Mouse (Mus musculus) adrenal gland, postnatal 14 days (tissue): ENCODE results near the gene Dpy19l3. TPM values are rescaled to one million over a fixed set of nuclear protein-coding genes. Genes with fewer than 3 reads are reported as not detected.

Experiments used
- DNase-seq: peaks from one replicate; pipeline ENCODE4 v3.0.0; 2021; ENCODE audit warnings: mixed read lengths
- total RNA-seq: library from RNA; stranded (reverse); gene quantifications from 2 replicates; pipeline ENCODE4 v1.2.3, GENCODE M21; 2021

Gene Dpy19l3
- total RNA-seq, 1 experiment from 2014 or later, result 30.2 TPM

DNA sequence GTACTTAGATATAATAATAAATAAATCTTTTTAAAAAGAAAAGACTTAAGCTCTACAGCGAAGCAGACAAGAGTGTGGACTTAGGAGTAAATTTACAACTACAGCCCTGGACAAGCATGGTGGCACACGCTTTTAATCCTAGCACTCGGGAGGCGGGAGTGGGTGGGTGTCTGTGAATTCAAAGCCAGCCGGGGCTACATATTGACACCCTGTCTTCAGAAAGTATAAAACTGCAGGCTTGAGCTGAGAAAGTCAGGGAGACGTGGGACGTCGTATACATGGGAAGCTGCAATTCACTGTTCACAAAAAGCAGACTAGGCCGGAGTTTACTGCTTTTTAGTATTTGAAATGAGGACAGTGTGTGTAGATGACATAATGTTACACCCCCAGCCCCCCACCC is 117.4 kb downstream of the Dpy19l3 start:
- DNase-seq, result no peak

DNA sequence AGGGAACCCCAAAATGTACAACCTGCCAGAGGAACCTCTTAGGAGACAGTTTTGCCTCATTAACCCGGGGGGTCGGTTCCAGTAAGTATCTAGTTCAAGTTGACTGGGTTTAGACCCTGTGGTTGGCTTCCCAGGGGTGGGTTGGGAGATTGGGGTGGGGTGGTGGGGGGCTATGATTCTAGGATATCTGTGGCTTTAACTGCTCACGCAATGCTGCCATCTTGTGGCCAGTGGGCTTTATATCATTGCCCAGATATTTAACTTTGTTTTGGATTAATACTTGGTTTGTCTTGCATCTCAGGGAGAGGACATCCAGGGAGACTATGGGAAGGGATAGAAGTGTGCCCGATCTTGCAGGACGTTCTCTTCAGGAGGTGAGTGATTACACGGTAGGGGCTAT is 118.0 kb downstream of the Dpy19l3 start:
- DNase-seq, result peak; percentile 38

Other genes with a start within 250 kb of the Dpy19l3 start
- gene Tdrd12, start 216.7 kb downstream of the Dpy19l3 start, total RNA-seq, result not detected in 2 replicates
- gene Nudt19, start 198.2 kb downstream of the Dpy19l3 start, total RNA-seq, result 56.6 and 59.6 TPM in 2 replicates
- gene Rgs9bp, start 168.9 kb downstream of the Dpy19l3 start, total RNA-seq, result 0.37 and 0.56 TPM in 2 replicates
- gene Ankrd27, start 168.2 kb downstream of the Dpy19l3 start, total RNA-seq, result 30.7 and 33.6 TPM in 2 replicates
- 84.8 and 103 TPM in 2 replicates for gene Pdcd5, start 106.9 kb downstream of the Dpy19l3 start, total RNA-seq
- 27.4 and 29.3 TPM in 2 replicates for gene Zfp507, start 48.5 kb upstream of the Dpy19l3 start, total RNA-seq